Mouse (Mus musculus): ENCODE measurements around the gene Racgap1. TPM values are rescaled to one million over a fixed set of nuclear protein-coding genes. Genes with fewer than 3 reads are reported as not detected.

Gene Racgap1
- 63.3 and 67.1 TPM in 2 replicates for polyA plus RNA-seq (2015; fragmentation: Nextera tagmentation; extraction: Ambion mirVana)

GRCm38 (mm10) chr15:99651163-99651872 is at the start of gene Racgap1:
Gene Racgap1, minus strand, starts transcription at chr15:99651656.
- no peaks in the 10 kb centered on the region for H3K9me3 ChIP-seq
- under 1% methylated on average over 65 of the region's 68 CpGs for WGBS
- peaks cover 60% of the 10 kb centered on the region for H3K4me1 ChIP-seq (replicated peaks)
- H3K36me3 ChIP-seq = no peaks in the 10 kb centered on the region
- H3K4me3 ChIP-seq = peak within 1 kb of the TSS; percentile 86
- H3K27me3 ChIP-seq = no peaks in the 10 kb centered on the region
- peak; percentile 91 for ATAC-seq (ENCODE audit: low FRiP score, low read depth)
- H3K4me2 ChIP-seq = peak within 1 kb of the TSS; percentile 94
- peak within 1 kb of the TSS; percentile 49; the same call in 1 of the 2 replicates for H3K27ac ChIP-seq (replicated peaks)
- H3K9ac ChIP-seq = peak within 1 kb of the TSS; percentile 67

- Histone ChIP-seq H3K27ac (replicated peaks) (no peak overlapping the region), H3K36me3 (peaks cover 29% of the 10 kb centered on the region), H3K9me3 (no peaks in the 10 kb centered on the region), H3K27me3 (no peaks in the 10 kb centered on the region), H3K4me2 (no peak overlapping the region), H3K9ac (no peak overlapping the region), H3K4me1 (replicated peaks) (peaks cover 30% of the 10 kb centered on the region), H3K4me3 (no peak overlapping the region)
- no peak for ATAC-seq (ENCODE audit: low FRiP score, low read depth)
- 88% methylated on average over 18 of the region's 18 CpGs for WGBS
Observed at GRCm38 (mm10) chr15:99700219-99701106, 49.0 kb upstream of the Racgap1 start.

- H3K4me1 ChIP-seq (replicated peaks) = peaks cover 24% of the 10 kb centered on the region
- no peak overlapping the region for H3K9ac ChIP-seq
- H3K36me3 ChIP-seq = peaks cover 28% of the 10 kb centered on the region
- no peaks in the 10 kb centered on the region for H3K9me3 ChIP-seq
- no peak overlapping the region for H3K27ac ChIP-seq (replicated peaks)
- no peaks in the 10 kb centered on the region for H3K27me3 ChIP-seq
- H3K4me3 ChIP-seq = no peak overlapping the region
- WGBS = 87% methylated on average over 10 of the region's 10 CpGs
- no peak for ATAC-seq (ENCODE audit: low FRiP score, low read depth)
- H3K4me2 ChIP-seq = no peak overlapping the region
Observed at GRCm38 (mm10) chr15:99699715-99700114, 48.3 kb upstream of the Racgap1 start.

GRCm38 (mm10) chr15:99698533-99699085 is 47.2 kb upstream of the Racgap1 start:
- no peaks in the 10 kb centered on the region for H3K27me3 ChIP-seq
- H3K27ac ChIP-seq (replicated peaks) = no peak overlapping the region
- H3K36me3 ChIP-seq = peaks cover 24% of the 10 kb centered on the region
- no peak overlapping the region for H3K9ac ChIP-seq
- no peak overlapping the region for H3K4me2 ChIP-seq
- peaks cover 13% of the 10 kb centered on the region for H3K4me1 ChIP-seq (replicated peaks)
- 38% methylated on average over 20 of the region's 20 CpGs for WGBS
- no peak overlapping the region for H3K4me3 ChIP-seq
- no peaks in the 10 kb centered on the region for H3K9me3 ChIP-seq
- no peak for ATAC-seq (ENCODE audit: low FRiP score, low read depth)

GRCm38 (mm10) chr15:99697309-99697708 is 45.9 kb upstream of the Racgap1 start:
- H3K4me3 ChIP-seq = no peak overlapping the region
- H3K27me3 ChIP-seq = no peaks in the 10 kb centered on the region
- no peak for ATAC-seq (ENCODE audit: low FRiP score, low read depth)
- H3K9ac ChIP-seq = no peak overlapping the region
- 0 out of 2 replicates have a peak, but pooled peaks cover 2% of the 10 kb centered on the region for H3K4me1 ChIP-seq (replicated peaks)
- no peaks in the 10 kb centered on the region for H3K9me3 ChIP-seq
- H3K4me2 ChIP-seq = no peak overlapping the region
- H3K27ac ChIP-seq (replicated peaks) = no peak overlapping the region
- H3K36me3 ChIP-seq = peaks cover 24% of the 10 kb centered on the region
- WGBS = 65% methylated on average over 2 of the region's 2 CpGs

GRCm38 (mm10) chr15:99691976-99692375 is 40.5 kb upstream of the Racgap1 start:
- H3K36me3 ChIP-seq = peaks cover 11% of the 10 kb centered on the region
- H3K9ac ChIP-seq = no peak overlapping the region
- WGBS = 39% methylated on average over 9 of the region's 9 CpGs
- no peak overlapping the region for H3K27ac ChIP-seq (replicated peaks)
- no peak overlapping the region for H3K4me2 ChIP-seq
- no peaks in the 10 kb centered on the region for H3K27me3 ChIP-seq
- no peak for ATAC-seq (ENCODE audit: low FRiP score, low read depth)
- no peaks in the 10 kb centered on the region for H3K9me3 ChIP-seq
- H3K4me3 ChIP-seq = no peak overlapping the region
- H3K4me1 ChIP-seq (replicated peaks) = peaks cover 19% of the 10 kb centered on the region; the same call in 1 of the 2 replicates

GRCm38 (mm10) chr15:99690924-99691323 is 39.5 kb upstream of the Racgap1 start:
- Histone ChIP-seq H3K27me3 (no peaks in the 10 kb centered on the region), H3K4me3 (no peak overlapping the region), H3K9ac (no peak overlapping the region), H3K9me3 (no peaks in the 10 kb centered on the region), H3K4me2 (no peak overlapping the region), H3K4me1 (replicated peaks) (peaks cover 19% of the 10 kb centered on the region; the same call in 1 of the 2 replicates), H3K36me3 (0 out of 2 replicates have a peak, but pooled peaks cover 8% of the 10 kb centered on the region), H3K27ac (replicated peaks) (no peak overlapping the region)
- WGBS = 26% methylated on average over 4 of the region's 4 CpGs
- no peak for ATAC-seq (ENCODE audit: low FRiP score, low read depth)

GRCm38 (mm10) chr15:99688712-99689111 is 37.3 kb upstream of the Racgap1 start:
- peak; percentile 63 for ATAC-seq (ENCODE audit: low FRiP score, low read depth)
- WGBS = 11% methylated on average over 4 of the region's 4 CpGs

GRCm38 (mm10) chr15:99684156-99684555 is 32.7 kb upstream of the Racgap1 start:
- Histone ChIP-seq H3K4me1 (replicated peaks) (peaks cover 8% of the 10 kb centered on the region; the same call in 1 of the 2 replicates), H3K27me3 (no peaks in the 10 kb centered on the region), H3K9me3 (no peaks in the 10 kb centered on the region), H3K36me3 (peaks cover 19% of the 10 kb centered on the region; the same call in 1 of the 2 replicates), H3K27ac (replicated peaks) (no peak overlapping the region), H3K4me3 (no peak overlapping the region), H3K4me2 (no peak overlapping the region), H3K9ac (no peak overlapping the region)
- ATAC-seq (ENCODE audit: low FRiP score, low read depth) = no peak
- 92% methylated on average over 5 of the region's 5 CpGs for WGBS

More at GRCm38 (mm10) chr15:99688712-99689111, 37.3 kb upstream of the Racgap1 start:
- Histone ChIP-seq H3K9ac (no peak overlapping the region), H3K36me3 (0 out of 2 replicates have a peak, but pooled peaks cover 15% of the 10 kb centered on the region), H3K27ac (replicated peaks) (peak overlapping the region; percentile 26; the same call in 1 of the 2 replicates), H3K9me3 (no peaks in the 10 kb centered on the region), H3K27me3 (no peaks in the 10 kb centered on the region), H3K4me1 (replicated peaks) (peaks cover 19% of the 10 kb centered on the region; the same call in 1 of the 2 replicates), H3K4me3 (no peak overlapping the region), H3K4me2 (no peak overlapping the region)

GRCm38 (mm10) chr15:99682880-99683279 is 31.4 kb upstream of the Racgap1 start:
- 94% methylated on average over 7 of the region's 7 CpGs for WGBS
- H3K36me3 ChIP-seq = peaks cover 19% of the 10 kb centered on the region; the same call in 1 of the 2 replicates
- H3K4me2 ChIP-seq = no peak overlapping the region

GRCm38 (mm10) chr15:99679008-99679407 is 27.6 kb upstream of the Racgap1 start:
- peaks cover 7% of the 10 kb centered on the region; the same call in 1 of the 2 replicates for H3K36me3 ChIP-seq
- no peak overlapping the region for H3K27ac ChIP-seq (replicated peaks)
- peaks cover 53% of the 10 kb centered on the region for H3K4me1 ChIP-seq (replicated peaks)
- ATAC-seq (ENCODE audit: low FRiP score, low read depth) = no peak
- H3K9me3 ChIP-seq = no peaks in the 10 kb centered on the region
- H3K9ac ChIP-seq = no peak overlapping the region
- H3K4me2 ChIP-seq = no peak overlapping the region
- H3K4me3 ChIP-seq = no peak overlapping the region
- no peaks in the 10 kb centered on the region for H3K27me3 ChIP-seq
- WGBS = 71% methylated on average over 7 of the region's 7 CpGs

More at GRCm38 (mm10) chr15:99682880-99683279, 31.4 kb upstream of the Racgap1 start:
- Histone ChIP-seq H3K4me3 (no peak overlapping the region), H3K27ac (replicated peaks) (no peak overlapping the region), H3K9ac (no peak overlapping the region), H3K4me1 (replicated peaks) (peaks cover 16% of the 10 kb centered on the region), H3K9me3 (no peaks in the 10 kb centered on the region), H3K27me3 (no peaks in the 10 kb centered on the region)
- no peak for ATAC-seq (ENCODE audit: low FRiP score, low read depth)
